Mouse (Mus musculus) brain, embryonic 18.5 days (tissue): Measurements from ENCODE around the gene Hpn.

ENCODE experiments used
- DNase-seq: peaks from one replicate; pipeline ENCODE4 v3.0.0-alpha.2; 2012; ENCODE audit warnings: low read depth, low spot score

The Hpn gene

GRCm38 (mm10) chr7:31110861-31111385 lies 4.2 kb downstream of the Hpn start:
- no peak for DNase-seq

- DNase-seq, result no peak
Observed at GRCm38 (mm10) chr7:31109796-31110195, 5.3 kb downstream of the Hpn start.

- no peak for DNase-seq
Observed at GRCm38 (mm10) chr7:31109091-31109490, 6.0 kb downstream of the Hpn start.

GRCm38 (mm10) chr7:31107781-31108180 lies 7.3 kb downstream of the Hpn start:
- DNase-seq, result no peak

- no peak for DNase-seq
Observed at GRCm38 (mm10) chr7:31106166-31106565, 8.9 kb downstream of the Hpn start.

GRCm38 (mm10) chr7:31105061-31105768 lies 9.9 kb downstream of the Hpn start:
- no peak for DNase-seq

- no peak for DNase-seq
Observed at GRCm38 (mm10) chr7:31100786-31101185, 14.3 kb downstream of the Hpn start.

GRCm38 (mm10) chr7:31099612-31099982 lies 15.5 kb downstream of the Hpn start:
- no peak for DNase-seq

- DNase-seq, result no peak
Observed at GRCm38 (mm10) chr7:31098697-31099611, 16.1 kb downstream of the Hpn start.

GRCm38 (mm10) chr7:31097583-31098248 lies 17.4 kb downstream of the Hpn start:
- peak; percentile 74 for DNase-seq

GRCm38 (mm10) chr7:31096892-31097564 lies 18.1 kb downstream of the Hpn start:
- no peak for DNase-seq

GRCm38 (mm10) chr7:31094774-31095501 lies 20.2 kb downstream of the Hpn start:
- DNase-seq, result no peak

- no peak for DNase-seq
Observed at GRCm38 (mm10) chr7:31089721-31090120, 25.4 kb downstream of the Hpn start.

GRCm38 (mm10) chr7:31088206-31088605 lies 26.9 kb downstream of the Hpn start:
- no peak for DNase-seq

- no peak for DNase-seq
Observed at GRCm38 (mm10) chr7:31087262-31087661, 27.8 kb downstream of the Hpn start.

- DNase-seq, result no peak
Observed at GRCm38 (mm10) chr7:31086175-31086755, 28.8 kb downstream of the Hpn start.

- no peak for DNase-seq
Observed at GRCm38 (mm10) chr7:31085171-31085570, 29.9 kb downstream of the Hpn start.

GRCm38 (mm10) chr7:31084140-31084539 lies 30.9 kb downstream of the Hpn start:
- DNase-seq, result no peak

GRCm38 (mm10) chr7:31082831-31083588 lies 32.1 kb downstream of the Hpn start:
- no peak for DNase-seq

GRCm38 (mm10) chr7:31082106-31082505 lies 33.0 kb downstream of the Hpn start:
- DNase-seq, result no peak
